Mouse (Mus musculus): ENCODE data around the gene Krt34.
A peak's percentile ranks its signal among the peaks of the same experiment; 100 is the strongest.

Krt34 gene

GRCm38 (mm10) chr11:100041454-100041853 lies at the start of gene Krt34:
TSS of gene Krt34 (minus strand) at chr11:100041554.
- no peak for DNase-seq (ENCODE audit: low read depth)

- no peak for DNase-seq (ENCODE audit: low read depth)
These were observed 47.1 kb upstream of the Krt34 start for GRCm38 (mm10) chr11:100088378-100089025.

DNA sequence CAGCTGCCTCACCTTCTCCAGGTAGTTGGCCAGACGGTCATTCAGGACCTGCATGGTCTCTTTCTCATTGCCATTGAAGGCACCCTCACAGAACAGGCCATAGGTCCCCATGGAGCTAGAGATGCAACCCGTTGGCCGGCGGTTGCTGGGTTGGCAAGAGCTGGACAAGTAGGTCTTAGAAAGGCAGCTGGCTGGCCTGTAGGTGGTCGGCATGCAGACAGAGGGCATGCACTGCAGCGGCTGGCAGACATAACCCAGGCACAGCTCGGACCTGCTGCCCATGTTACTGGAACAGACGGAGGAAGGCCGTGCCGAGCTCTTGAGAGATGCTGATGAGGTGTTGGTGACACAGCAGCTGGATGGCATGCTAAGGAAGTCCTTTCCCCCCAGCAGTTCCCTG lies 46.5 kb upstream of the Krt34 start, which contains the start of gene Krt32:
TSS of gene Krt32 (minus strand) at position 366 of the 400 bp plus-strand sequence.
- no peak for DNase-seq (ENCODE audit: low read depth)

- DNase-seq (ENCODE audit: low read depth), result peak; percentile 20
These were observed 32.5 kb upstream of the Krt34 start for GRCm38 (mm10) chr11:100073873-100074272.

- no peak for DNase-seq (ENCODE audit: low read depth)
These were observed 26.1 kb upstream of the Krt34 start for GRCm38 (mm10) chr11:100067293-100068036.

- DNase-seq (ENCODE audit: low read depth), result no peak
These were observed 25.1 kb upstream of the Krt34 start for GRCm38 (mm10) chr11:100066236-100067010.

DNA sequence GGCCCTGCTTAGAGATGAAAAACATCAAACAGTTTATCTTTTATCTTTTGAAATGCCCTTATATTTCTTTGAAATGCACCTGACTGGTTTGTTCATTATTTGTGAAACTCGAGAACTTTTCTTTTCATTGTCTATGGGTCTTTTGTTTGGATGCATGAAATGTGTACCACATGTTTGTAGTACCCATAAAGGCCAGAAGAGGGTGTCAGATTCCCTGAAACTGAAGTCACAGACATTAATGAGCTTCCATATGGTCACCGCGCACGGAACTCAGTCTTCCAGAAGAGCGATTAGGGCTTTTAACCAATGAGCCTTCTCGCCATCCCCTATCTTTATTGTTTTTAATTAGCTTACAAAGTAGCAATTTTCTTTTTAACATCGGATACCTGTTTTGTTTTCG lies 17.5 kb upstream of the Krt34 start:
- DNase-seq (ENCODE audit: low read depth), result no peak

DNA sequence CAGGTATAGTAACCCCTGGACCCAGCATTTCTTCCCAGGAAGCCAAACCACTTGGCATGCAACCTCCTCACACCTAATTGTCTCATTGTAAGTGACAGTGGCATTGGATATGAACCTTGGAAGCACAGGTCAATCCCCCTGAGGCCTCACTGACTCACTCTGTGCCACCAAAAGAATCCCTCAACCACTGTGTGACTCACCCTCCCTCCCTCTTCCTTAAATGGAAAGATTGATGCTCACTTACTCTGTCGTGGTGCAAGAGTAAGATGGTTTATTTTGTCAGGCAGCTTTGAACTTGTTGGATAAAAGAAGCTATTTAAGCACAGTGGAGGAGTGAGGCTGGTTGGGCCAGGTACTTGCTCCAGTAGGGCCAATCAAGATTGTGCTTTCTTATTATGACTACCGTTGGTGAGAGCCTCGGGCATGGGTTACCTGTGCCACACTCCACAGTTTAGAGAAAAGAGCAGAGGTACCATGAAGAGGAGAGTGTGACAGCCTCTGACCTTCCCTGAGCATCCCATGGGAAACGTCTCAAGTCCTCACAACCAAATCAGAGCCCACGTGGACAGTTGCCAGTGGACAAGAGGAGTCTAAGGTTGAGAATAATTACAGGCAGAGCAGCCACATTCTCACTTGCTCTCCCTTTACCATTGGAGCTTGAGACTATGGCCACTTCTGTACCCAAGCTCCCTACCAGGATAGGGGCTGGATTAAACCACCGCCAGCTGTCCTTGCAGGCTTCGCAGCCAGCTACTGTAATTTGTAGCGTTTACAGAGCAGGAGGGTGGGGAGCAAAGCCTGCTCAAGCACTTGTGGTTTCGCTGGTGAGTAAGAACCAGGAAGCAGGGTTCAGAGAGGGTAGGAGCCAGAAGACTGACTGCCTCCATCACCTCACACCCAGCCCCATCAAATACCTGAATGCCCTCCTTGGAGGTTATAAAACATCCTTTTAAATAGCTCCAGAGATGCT lies 14.6 kb upstream of the Krt34 start:
- DNase-seq (ENCODE audit: low read depth), result no peak

GRCm38 (mm10) chr11:100050451-100050850 lies 9.1 kb upstream of the Krt34 start, which contains the start of gene Krt31:
TSS of gene Krt31 (minus strand) at chr11:100050551.
- DNase-seq (ENCODE audit: low read depth), result no peak

DNA sequence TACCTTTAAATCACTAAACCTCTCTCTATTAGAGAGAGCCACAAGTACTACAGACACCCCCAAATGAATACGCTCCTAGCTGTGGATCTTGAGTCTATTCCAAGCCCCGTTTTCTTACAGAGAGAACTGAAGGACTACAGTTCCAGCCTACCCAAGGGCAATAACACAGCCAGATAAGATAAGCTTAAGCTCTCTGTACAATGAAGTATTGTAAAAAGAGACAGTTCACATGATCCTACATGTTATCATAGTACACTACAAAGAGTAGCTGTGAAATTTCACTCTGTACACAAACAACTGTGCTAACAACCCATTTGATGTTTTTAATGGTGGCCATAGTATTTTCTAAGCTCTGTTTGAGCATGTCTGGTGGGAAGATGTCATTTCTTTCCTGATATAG lies 5.8 kb upstream of the Krt34 start:
- DNase-seq (ENCODE audit: low read depth), result no peak

DNA sequence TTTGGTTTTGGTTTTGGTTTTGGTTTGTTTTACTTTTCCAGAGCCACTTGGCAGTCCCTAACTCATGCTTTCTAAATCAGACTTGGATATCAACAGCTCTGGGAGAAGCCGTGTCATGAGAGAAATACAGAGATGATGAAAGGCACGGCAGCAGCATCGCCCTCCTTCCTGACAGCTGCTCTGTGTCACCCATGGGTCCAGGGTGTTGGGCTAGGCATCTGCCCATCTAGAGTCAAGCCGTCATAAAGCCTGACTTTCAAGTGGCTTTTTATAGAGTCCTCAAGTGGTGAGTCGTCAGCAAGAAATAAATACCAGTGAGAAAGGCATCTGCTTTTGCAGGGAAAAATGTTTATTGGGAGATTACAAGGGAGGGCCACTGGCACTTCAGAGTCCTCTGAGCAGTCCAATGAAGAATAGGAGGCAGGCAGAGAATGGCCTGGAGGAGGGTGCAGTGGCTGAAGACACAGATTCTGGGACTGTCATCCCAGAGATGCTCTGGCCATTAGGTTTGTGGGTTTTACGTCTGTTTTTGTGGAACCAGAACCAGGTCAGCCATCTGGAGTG lies 5.0 kb upstream of the Krt34 start:
- no peak for DNase-seq (ENCODE audit: low read depth)

DNA sequence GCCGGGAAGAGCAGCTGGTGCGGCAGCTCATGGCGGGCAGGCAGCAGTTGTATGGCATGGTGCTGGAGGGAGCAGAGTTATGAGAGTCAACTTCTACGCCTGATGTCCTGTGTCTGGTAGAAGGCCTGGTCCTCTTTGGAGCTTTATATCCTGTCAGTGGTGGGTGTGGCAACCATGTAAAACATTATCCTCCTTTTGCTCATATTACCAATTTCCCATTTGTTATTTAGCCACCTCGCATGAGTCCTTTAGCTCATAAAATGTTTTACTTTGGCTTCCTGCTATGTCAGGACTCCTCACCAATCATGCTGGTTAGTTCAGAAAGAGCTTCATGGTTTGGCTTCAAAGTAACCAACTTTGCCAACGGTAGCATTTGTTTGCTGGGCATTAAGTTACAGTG lies 11.6 kb downstream of the Krt34 start, which contains the start of gene Krt33b:
TSS of gene Krt33b (minus strand) at position 101 of the 400 bp plus-strand sequence.
- DNase-seq (ENCODE audit: low read depth), result no peak

DNA sequence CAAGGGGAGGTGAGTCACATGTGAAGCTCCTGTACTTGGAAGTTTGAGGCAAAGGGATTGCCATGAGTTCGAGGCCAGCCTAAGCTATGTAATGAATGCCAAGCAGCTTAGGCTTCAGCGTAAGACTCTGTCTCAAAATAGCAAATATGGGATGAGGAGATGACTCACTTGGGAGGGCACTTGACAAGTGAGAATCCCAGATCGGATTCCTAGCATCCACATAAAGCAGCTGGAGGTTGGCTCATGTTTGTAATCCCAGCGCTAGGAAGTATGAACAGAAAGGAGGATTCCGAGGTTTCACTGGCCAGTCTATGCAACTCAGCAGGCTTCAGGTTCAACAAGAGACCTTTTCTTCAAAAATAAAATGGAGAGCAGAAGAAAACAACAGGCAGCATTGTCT lies 19.9 kb downstream of the Krt34 start:
- DNase-seq (ENCODE audit: low read depth), result no peak

DNA sequence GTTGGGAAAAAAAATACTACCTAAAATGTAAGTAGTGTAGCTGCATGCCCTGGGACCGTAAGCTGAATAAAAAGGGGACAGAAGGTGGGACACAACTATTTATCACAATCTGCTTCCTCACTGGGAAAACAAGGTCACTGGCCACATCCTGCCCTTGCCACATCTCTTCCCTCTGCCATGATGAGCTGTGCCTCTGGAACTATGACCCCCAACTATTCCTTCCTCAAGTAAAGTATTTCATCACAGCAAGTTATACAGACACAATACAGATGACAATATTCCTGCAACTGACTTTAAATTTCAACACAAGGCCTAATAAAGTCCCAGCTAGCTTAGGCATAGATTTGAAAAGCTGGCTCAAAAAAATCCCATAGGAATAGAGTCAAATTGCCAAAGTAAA lies 21.9 kb downstream of the Krt34 start:
- DNase-seq (ENCODE audit: low read depth), result no peak

- DNase-seq (ENCODE audit: low read depth), result no peak
These were observed 25.2 kb downstream of the Krt34 start, which contains the start of gene Krt33a for GRCm38 (mm10) chr11:100016112-100016511. TSS of gene Krt33a (minus strand) at chr11:100016212.

GRCm38 (mm10) chr11:100013691-100014171 lies 27.6 kb downstream of the Krt34 start:
- DNase-seq (ENCODE audit: low read depth), result no peak

DNA sequence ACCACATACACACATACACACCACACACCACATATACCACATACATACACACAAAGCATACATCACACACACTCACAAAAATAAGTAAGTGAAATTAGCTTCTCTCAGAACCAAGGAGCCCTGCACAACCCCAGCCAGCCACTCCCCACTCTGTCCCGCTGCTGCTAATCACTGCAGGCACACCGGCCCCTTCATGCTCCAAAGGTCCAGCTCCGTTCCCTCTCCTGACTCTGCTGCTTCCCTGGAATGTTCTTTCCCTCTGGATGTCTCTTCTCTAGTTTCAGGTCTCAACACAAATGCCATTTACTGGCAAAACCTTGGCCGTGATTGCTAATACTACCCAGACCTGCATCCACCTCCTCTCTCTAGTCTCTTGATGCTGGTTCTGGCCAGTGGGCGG lies 30.7 kb downstream of the Krt34 start:
- no peak for DNase-seq (ENCODE audit: low read depth)

DNA sequence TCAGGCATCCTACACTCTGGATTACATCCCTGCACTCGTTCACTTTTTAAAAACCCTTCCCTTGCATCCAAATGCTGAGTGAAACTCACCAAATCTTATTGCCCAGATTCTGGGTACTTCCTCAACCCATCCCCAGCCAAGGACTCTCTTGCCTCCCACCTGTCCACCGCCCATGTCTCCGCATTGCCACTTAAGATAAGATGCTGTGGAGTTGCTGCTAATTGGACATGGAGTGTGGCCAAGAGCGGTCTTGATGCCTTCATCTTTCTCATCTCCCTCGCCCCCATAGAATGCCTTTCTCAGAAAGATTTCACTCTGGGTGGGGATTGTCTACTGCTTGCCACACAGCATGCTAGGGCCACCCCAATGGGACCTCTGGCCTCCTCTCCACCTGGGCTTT lies 33.0 kb downstream of the Krt34 start:
- no peak for DNase-seq (ENCODE audit: low read depth)

DNA sequence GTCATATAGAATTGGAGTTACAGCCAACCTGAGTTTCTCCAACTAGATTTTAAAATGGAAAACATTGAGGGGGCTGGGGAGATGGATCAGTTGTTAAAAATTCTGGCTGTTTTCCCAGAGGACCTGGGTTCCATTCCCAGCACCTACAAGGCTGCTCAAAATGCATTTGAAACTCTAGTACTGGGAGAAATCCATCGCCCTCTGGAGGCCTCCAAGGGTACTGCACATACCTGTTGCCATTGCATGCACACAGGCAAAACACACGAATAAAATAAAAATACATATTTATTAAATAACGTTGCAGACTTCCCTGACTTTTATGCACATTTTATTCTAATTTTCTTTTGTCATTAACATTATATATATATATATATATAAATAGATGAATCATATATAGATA lies 34.7 kb downstream of the Krt34 start:
- no peak for DNase-seq (ENCODE audit: low read depth)

GRCm38 (mm10) chr11:100005905-100006304 lies 35.4 kb downstream of the Krt34 start:
- no peak for DNase-seq (ENCODE audit: low read depth)

- peak; percentile 19 for DNase-seq (ENCODE audit: low read depth)
These were observed 36.5 kb downstream of the Krt34 start for GRCm38 (mm10) chr11:100004846-100005245.

All from fibroblast of lung, adult 2 months (primary cell).